Mouse (Mus musculus) E14TG2a.4 (cell line): ENCODE measurements around the gene Amdhd2.
"Not testable (repeated sequence)": the region's sequence is repeated elsewhere in the genome, so short reads cannot be mapped to it uniquely, and the experiment has no call there.

ENCODE experiments used
- CTCF ChIP-seq: conservative IDR thresholded peaks from 2 replicates; pipeline ENCODE4 v1.5.1; 2014; ENCODE audit warnings: low read length
- NANOG ChIP-seq: IDR thresholded peaks from 2 replicates; pipeline ENCODE4 v1.6.1; 2014; ENCODE audit warnings: borderline replicate concordance, low read length, mixed read lengths
- POU5F1 ChIP-seq: IDR thresholded peaks from 2 replicates; pipeline ENCODE4 v1.6.1; 2014; ENCODE audit warnings: low read length, borderline replicate concordance

DNA sequence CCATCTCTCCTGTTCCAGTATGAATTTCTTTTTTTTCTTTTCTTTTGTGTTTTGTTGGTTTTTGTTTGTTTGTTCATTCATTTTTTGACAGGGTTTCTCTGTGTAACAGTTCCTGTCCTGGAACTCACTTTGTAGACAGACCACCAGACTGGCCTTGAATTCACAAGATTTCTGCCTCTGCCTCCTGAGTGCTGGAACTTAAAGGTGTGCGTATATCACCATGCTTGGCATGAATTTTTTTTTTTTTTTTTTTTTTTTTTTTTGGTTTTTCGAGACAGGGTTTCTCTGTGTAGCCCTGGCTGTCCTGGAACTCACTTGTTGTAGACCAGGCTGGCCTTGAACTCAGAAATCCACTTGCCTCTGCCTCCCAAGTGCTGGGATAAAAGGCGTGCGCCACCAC, 34.3 kb downstream of the Amdhd2 start:
- not testable (repeated sequence) for TF ChIP-seq NANOG, CTCF, POU5F1
